Mouse (Mus musculus) adrenal gland, postnatal 14 days (tissue): Measurements from ENCODE around the gene Slc22a4. TPM values are rescaled to one million over a fixed set of nuclear protein-coding genes. Genes with fewer than 3 reads are reported as not detected.
"Not testable (repeated sequence)": the region's sequence is repeated elsewhere in the genome, so short reads cannot be mapped to it uniquely, and the experiment has no call there.

ENCODE experiments used
- DNase-seq: peaks from one replicate; pipeline ENCODE4 v3.0.0; 2021; ENCODE audit warnings: mixed read lengths
- total RNA-seq: library from RNA; stranded (reverse); gene quantifications from 2 replicates; pipeline ENCODE4 v1.2.3, GENCODE M21; 2021

Gene Slc22a4
- total RNA-seq, 1 experiment from 2014 or later: 3.5 TPM

GRCm38 (mm10) chr11:54058056-54058617, 30.2 kb upstream of the Slc22a4 start:
- DNase-seq: no peak

- DNase-seq: no peak
Measured at GRCm38 (mm10) chr11:54057428-54057827, 29.5 kb upstream of the Slc22a4 start.

DNA sequence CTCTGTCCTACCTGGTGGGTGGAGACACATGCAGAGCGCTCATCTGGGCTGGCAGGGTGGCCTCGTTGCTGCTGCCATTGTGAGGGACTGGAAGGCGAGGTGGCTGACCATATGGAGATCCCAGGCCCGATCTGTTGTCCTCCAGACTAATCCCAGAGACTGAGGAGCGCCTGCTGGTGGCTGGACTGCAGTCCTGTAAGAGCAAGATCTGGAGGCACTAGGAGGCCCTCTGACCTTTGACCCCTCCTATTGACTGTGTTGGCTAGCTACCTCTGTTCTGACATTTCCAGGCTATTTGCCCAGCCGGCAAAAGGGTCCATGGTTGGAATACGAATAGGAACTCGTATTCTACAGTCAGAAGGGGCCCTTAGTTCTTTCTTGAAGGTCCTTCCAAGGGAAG, 28.2 kb upstream of the Slc22a4 start:
- peak; percentile 34 for DNase-seq

- peak; percentile 62 for DNase-seq
Measured at GRCm38 (mm10) chr11:54054257-54054656, 26.4 kb upstream of the Slc22a4 start.

- no peak for DNase-seq
Measured at GRCm38 (mm10) chr11:54053090-54053489, 25.2 kb upstream of the Slc22a4 start.

- no peak for DNase-seq
Measured at GRCm38 (mm10) chr11:54052128-54052527, 24.2 kb upstream of the Slc22a4 start.

DNA sequence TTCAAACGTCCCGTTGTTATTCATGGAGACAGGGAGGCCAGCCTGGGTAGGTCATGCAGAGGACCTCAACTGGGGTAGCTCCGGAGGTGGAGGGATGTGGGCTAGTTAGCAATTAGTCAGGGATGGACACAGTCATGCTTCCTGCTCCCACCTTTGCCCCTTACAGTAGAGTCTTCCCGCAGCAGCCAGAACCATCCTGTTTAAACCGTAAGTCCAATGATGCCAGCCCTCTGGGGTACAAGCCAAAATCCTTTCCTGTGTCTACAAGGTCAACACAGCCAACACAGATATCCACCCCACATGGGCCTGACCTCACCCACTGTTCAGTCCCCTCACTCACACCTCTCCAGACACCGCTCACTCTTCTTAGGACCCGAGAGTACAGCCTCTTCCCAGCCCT, 23.3 kb upstream of the Slc22a4 start:
- no peak for DNase-seq

DNA sequence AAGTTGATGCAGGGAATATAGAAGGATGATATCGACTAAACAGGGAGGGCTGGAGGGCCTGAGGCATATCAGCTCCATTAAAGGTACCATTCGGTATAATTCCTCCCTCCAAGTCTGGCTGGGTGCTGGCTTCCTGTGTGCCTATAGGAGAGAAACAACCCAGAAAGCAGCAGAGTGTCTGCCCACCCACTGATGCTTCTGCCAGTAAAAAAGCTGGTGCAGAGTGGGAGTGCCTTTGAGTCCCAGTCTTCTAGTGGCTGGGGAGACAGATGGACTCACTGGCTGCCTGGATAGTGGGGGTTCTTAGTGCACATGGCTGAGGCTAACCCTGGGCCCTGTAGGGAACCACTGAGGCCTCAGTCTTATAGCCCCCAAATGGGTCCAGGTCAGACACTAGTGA, 22.3 kb upstream of the Slc22a4 start:
- DNase-seq: no peak

- no peak for DNase-seq
Measured at GRCm38 (mm10) chr11:54040676-54041075, 12.8 kb upstream of the Slc22a4 start.

DNA sequence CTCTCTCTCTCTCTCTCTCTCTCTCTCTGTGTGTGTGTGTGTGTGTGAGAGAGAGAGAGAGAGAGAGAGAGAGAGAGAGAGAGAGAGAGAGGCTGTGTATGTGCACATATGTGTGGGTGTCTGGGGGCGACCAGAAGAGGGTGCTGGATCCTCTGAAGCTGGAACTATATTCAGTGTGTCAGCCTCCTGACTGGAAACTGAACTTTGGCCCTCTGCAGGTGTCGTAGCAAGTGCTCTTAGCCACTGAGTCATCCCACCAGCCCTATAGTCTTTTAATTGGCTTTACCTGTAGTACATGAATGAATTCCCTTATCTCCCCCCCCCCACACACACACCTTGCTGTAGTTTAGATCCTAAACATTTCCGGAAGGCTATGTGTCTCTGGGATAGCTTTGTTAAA, 5.0 kb upstream of the Slc22a4 start:
- DNase-seq: not testable (repeated sequence)

DNA sequence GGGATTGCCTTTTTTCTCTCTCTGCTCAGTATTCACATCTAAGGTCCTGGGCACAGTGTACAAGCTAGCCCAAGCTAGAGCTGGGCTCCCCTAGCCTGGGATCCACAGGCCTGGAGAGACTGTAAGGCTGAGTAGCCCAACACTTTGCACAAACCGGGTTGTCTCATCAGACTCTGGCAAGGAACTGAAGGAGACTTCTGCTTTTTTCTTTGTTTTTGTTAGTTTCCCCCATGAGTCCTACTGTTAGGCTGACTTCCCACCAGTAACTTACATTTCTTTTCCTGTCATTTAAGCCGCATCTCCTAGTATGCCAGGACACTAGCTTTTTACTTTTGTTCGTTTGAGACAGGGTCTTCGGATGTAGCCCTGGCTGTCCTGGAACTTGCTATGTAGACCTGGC, 1.1 kb upstream of the Slc22a4 start:
- DNase-seq: no peak

DNA sequence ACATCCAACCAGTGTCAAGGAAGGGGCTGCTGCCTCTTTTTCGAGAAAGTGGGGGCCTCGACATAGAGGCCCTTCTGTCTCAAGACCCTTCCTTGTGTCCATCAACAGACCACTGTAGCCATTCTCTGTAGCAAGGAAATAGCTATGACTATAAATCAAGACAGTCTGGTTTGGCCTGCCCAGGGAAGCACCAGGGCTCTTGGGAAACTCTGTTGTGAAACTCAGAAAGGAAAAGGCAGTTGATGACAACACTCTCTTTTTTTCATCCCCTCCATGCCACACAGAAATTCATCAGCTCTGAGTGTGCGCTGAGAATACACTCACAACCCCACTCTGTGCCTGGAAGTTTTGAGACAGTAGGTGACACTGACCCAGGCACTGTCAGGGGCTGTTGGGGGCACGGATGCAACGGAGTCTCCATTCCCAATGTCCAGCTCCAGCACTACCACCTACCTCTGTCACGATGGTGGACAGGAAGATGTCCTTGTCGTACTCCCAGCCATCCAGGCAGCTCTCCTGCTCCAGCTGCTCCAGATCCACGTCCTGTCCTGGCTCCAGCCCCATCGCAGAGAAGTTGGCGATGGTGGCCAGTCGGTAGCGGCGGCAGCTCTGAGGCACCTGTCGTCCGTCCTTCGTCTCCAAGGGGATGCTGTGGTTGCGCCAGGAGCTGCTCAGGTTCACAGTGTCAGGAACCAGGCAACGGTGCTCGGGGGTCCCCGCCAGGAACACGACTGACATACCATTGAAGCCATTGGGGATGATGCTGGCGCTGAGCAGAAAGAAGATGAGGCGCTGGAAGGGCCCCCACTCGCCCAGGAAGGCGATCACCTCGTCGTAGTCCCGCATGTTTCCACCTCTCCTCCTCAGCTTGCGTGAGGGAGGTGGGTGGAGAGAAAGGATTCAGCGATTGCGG, 503 bp downstream of the Slc22a4 start:
- DNase-seq: peak; percentile 41

DNA sequence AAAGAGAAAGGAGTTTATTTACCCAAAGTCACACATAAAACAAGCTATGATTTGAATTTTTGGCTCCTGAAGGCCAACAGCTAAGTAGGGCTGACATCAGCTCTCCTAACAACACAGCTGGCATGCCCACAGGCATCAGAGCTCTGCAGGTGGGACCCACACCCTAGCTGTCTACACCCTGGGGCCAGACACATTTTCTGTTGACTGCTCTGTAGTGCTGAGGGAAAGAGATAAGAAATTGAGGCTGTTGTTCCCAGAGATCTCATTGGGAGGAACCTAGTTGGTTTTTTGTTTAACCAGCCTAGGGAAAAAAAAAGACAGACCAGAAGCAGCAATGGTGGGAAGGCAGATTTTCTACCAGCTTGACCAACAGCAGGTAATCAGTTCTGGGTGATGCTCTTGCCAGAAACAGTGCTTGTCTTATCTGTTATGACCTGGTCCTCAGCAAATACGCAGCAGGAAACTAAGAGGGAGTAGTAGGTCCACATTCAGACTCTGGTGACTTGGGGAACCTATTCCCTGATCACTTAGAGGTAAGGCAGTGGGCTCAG, 1.3 kb downstream of the Slc22a4 start:
- DNase-seq: no peak

GRCm38 (mm10) chr11:54021396-54022093, 6.3 kb downstream of the Slc22a4 start:
- DNase-seq: no peak

DNA sequence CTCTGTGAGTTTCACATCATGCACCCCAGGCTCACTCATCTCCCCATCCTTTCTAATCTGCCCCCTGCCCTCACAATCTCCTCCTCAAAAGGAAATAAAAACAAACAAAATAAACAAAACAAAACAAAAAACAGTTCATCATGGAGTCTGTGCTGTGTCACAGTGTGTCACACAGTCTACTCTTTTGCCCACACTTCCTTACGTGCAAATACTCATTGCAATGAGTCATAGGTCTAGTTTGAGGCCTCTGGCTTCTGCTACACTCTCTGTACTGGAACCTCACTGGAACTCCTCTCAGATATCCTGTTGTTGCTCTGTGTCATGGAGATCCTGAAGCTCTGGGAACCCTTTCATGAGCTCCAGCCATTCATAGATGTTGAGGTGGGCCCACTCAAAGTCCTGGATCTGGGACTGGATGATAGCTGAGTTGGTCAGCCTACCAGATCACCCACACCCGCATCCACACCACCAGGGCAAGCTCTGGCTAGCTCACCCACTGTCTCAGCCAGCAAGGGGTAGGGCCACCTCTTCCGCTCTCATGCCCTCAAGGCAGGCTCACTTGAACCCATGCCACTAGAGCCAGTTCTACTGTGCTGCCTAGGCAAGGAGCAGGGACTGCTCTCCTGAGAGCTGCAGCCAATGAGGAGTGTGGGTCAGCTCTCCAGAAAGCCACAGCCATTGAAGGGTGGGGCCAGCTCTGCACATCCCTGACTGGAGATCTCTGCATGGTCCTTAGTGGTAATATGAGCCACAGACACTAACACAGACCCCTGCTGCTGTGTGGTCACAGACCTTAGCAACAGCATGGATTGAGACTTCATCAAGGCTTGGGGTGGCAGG, 8.8 kb downstream of the Slc22a4 start:
- DNase-seq: no peak

GRCm38 (mm10) chr11:54017596-54017995, 10.3 kb downstream of the Slc22a4 start:
- no peak for DNase-seq

DNA sequence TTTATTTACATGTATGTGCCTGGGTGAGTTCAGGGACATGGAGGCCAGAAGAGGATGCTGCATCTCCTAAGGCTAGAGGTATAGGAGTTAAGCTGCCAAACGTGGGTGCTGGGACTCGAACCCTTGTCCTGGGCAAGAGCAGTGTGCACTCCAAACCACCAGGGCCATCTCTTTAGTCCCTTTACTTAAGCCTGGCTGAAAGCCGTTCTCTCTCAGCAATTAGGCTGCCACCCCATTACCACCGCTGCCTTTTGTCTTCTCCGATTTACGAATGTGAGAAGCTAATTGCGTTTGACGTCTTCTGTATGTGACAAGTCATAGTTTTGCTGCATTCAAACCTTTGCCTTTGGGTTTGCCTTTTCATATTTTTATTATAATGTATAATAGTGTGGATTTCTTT, 11.8 kb downstream of the Slc22a4 start:
- DNase-seq: no peak

GRCm38 (mm10) chr11:54012961-54013360, 14.9 kb downstream of the Slc22a4 start:
- DNase-seq: no peak

GRCm38 (mm10) chr11:54011255-54011654, 16.6 kb downstream of the Slc22a4 start:
- DNase-seq: no peak

DNA sequence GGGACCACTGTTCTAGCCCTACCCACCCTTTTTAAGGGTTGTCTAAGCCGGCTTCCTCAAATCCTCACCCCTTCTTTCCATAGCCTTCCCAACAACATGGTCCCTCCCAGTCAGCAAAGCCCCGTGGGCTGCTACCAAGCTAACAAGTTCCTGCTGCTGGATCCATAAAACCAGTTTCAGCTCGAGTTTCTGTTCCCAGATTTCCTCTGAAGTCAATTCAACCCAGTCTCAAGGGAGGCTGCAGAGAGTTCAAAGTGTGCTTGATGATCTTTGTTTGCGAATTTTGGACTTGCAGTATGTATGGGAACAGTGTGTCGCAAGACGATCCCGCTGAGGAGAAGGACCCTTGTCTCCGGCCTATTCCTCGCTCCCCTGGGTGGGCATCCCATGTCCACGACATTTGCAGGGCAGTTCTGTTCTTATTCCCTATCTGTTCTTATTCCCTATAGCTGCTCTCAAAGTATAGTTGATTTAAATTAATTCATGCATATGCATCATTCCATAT, 19.4 kb downstream of the Slc22a4 start:
- DNase-seq: peak; percentile 15

GRCm38 (mm10) chr11:54007717-54008116, 20.2 kb downstream of the Slc22a4 start:
- no peak for DNase-seq

DNA sequence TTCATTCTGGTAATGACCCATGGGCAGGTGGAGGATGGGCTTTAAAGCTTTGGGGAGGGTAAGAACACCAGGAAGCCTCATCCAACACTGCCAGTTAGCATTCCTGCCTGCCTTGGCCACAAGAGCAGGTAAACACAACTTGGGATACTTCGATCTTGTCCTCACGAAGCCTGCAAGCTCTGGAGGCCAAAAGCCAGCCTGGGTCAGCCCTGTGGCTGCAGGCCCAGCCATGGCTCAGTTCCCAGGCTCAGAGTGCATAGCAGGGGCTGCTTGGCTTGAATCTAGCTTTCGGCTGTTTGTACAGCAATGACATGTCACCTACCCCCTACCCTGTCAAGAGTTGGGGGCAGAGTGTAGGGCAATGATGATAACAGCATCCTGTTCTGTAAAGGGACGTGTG, 21.0 kb downstream of the Slc22a4 start:
- DNase-seq: peak; percentile 63
